Mouse (Mus musculus) adrenal gland, adult 2 months (tissue): Measurements from ENCODE around the gene Ncbp3. TPM values are rescaled to one million over a fixed set of nuclear protein-coding genes. Genes with fewer than 3 reads are reported as not detected.

ENCODE experiments used
- DNase-seq: peaks from one replicate; pipeline ENCODE4 v3.0.0; 2021
- long read RNA-seq: library from polyadenylated mRNA; stranded (forward); transcript quantifications from one replicate; pipeline ENCODE4 v2.0.0, GENCODE M21; 2021
- polyA plus RNA-seq: library from polyadenylated mRNA; depleted of rRNA; stranded (reverse); fragments of >200 nt; gene quantifications from 2 replicates; pipeline ENCODE4 v1.2.3, GENCODE M21; 2012; rRNA removed
- total RNA-seq, 2 experiments: library from RNA; stranded (reverse); gene quantifications; 2 replicates each; pipeline ENCODE4 v1.2.3; 2021

The Ncbp3 gene
- total RNA-seq = 1 to 10 TPM; 9.4 to 9.5 TPM
- 1.6 and 1.7 TPM in 2 replicates for polyA plus RNA-seq
- long read RNA-seq, full-length matches to known transcripts = 15 of 18 reads
- long read RNA-seq, partial matches to known transcripts = 1 of 18 reads
- long read RNA-seq, other reads (novel, unspliced or antisense) = 2 of 18 reads

DNA sequence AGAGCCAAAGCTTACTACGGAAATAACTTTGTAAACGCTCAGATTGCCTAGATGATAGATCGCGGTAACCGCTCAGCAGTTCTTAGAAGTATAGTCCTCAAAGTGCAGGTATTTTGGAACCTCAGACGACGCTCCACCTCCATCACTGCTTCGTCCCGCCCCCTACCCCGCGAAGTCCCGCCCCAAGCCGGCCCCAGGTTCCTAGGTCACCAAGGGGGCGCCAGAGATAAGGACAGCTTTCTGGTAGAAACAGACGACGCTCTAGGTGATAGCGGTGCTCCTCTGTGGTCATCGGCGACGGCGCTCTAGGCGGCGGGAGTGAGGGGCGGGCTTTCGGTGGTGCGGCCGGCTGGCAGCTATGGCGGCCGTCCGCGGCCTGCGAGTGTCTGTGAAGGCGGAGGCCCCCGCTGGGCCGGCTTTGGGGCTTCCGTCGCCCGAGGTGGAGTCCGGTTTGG lies at the start of gene Ncbp3:
TSS of gene Ncbp3 (plus strand) at position 242 of the 455 bp plus-strand sequence.
- peak; percentile 98 for DNase-seq

DNA sequence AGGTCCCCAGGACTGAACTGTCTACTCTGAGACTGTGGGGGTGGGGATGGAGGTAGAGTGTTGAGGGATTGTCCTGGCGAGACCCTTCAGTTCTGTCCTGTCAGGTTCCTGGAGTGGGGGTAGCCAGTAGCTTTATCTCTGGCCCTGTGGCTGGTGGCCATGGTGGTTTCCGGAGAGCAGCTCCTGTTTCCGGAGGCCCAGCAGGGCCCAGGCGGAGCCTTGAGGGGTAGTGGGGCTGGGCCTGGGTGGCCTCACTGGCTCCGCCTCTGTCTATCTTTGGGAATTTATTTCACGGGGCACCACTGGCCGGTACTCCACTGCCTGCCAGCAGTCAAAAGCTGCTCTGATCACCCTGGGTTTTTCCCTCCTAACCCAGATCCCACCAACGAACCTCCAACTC lies 48.8 kb upstream of the Ncbp3 start, which contains the start of gene P2rx1:
TSS of gene P2rx1 (plus strand) at position 333 of the 400 bp plus-strand sequence.
- no peak for DNase-seq

DNA sequence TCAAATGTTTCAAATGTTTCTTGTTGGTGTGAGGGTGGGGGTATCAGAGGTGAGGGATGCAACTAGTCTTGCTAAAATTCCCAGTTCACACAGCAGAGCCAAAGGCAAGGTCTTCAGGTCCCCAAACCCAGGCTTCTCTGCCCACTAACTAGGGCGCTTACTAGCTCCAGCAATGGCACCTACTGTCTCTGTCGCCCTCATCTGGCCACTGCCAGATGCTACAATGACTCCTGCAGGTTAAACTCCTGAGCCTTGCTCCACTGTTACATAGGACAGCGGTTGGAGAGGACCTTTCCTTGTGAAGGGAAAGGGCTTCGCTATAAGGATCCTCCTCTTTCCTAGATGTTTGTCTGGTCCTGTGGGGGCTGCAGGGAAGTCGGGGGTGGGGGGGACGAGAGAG lies 46.6 kb upstream of the Ncbp3 start:
- peak; percentile 71 for DNase-seq

DNA sequence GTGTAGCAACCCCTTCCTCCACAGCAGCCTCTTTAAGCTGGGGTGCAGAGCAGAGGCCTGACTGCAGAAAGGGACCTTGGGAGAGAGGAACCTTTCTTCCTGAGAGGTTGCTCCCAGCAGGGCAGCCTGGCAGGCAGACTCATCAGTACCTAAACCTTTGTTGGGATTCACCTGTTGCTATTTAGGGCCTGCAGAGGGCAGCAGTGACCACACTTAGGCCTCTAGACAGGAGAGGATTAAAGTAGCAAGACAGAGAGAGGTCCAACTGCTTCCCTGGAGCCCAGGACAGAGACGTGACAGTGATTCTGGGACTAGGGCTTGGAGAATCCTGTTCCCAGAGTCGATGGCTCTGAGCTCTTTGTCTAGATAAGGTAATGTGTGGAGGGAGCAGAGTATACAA lies 41.2 kb upstream of the Ncbp3 start:
- peak; percentile 66 for DNase-seq

DNA sequence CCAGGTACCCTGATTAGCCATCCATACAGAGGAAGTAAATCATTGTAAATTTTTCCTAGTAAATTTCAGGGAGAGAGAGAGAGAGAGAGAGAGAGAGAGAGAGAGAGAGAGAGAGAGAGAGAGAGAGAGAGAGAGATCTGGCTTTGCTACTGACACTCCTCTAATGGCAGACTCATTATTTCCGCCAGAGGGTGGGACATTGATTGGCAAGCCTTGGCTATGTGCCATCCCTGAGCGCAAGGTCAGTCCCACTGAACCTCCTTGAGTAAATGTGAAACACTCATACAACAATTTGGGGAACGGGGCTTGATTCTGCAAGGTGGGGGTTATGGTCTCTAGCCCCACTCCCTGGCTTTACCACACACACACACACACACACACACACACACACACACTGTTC lies 40.5 kb upstream of the Ncbp3 start:
- DNase-seq = no peak

DNA sequence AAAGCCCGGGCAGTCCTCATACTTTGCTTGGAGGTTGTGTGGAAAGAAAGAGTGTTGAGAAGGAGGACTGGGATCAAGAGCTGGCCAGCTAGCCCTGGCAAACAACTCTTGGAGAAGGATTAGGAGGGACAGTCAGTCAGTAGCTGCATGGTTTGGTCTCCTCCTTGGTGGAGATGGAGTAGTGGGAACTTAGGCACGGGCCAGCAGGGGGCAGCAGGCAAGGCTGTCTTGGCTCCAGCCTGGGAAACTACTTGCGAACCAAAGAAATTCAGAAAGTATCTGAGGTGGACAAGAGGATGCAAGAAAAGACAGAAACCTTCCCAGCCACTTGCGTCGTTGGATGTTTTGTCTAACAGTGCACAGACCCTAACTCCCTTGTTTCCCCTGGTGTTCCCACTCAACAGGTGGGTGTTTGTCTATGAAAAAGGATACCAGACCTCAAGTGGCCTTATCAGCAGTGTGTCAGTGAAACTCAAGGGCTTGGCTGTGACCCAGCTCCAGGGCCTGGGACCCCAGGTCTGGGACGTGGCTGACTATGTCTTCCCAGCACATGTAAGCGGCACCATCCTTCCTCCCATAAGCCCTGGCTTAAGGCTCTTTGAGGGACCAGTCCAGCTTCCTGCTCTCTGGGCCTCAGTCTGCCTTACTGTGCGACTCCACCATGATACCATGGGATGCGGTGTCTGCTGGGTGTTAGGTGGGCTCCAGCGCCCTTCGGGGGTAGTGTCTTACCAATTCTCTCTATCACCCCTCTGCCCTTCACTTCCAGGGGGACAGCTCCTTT lies 39.7 kb upstream of the Ncbp3 start:
- DNase-seq = peak; percentile 71

DNA sequence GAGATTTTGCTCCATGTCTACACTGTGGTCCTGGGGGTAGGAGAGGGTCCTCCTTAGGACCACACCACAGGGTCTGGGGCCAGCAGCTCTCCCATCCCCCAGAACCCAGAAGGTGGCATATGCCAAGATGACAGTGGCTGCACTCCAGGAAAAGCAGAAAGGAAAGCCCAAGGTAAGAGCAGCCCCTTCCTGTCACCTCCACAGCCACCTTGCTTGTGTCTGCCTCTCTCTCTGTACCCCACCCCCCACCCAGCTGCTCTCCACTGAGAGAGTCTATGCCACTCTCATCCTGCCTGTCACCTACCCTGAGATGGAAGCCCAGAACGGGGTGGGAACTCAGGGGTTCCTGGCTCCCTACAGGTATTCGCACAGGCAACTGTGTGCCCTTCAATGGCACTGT lies 38.8 kb upstream of the Ncbp3 start:
- DNase-seq = no peak

DNA sequence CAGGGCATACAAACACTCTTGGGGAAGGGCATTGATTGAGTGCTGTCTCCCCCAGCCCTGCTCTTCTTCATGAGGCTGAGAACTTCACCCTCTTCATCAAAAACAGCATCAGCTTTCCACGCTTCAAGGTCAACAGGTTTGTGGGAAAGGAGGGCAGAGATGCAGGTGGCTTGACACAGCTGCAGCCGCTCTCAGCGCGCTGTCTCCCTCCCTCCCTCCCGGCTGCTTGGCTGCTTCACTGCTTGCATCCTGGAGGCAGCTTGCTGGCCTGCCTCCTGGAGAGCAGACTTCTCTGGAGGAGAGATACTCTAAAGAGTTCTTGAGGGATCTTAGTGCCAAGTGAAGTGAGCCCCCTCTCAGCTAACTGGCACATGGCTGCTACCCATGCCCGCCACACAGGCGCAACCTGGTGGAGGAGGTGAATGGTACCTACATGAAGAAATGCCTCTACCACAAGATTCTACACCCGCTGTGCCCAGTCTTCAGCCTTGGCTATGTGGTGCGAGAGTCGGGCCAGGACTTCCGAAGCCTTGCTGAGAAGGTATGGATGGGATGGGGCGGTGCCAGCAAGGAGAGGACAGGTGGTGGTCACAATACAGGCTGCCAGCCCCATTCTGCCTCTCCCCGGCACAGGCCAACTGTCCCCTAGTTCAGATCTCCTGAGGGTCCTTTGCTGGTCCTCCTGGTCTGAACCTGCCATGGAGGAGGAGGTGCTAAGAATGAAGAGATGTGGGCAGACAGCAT lies 37.9 kb upstream of the Ncbp3 start:
- no peak for DNase-seq

DNA sequence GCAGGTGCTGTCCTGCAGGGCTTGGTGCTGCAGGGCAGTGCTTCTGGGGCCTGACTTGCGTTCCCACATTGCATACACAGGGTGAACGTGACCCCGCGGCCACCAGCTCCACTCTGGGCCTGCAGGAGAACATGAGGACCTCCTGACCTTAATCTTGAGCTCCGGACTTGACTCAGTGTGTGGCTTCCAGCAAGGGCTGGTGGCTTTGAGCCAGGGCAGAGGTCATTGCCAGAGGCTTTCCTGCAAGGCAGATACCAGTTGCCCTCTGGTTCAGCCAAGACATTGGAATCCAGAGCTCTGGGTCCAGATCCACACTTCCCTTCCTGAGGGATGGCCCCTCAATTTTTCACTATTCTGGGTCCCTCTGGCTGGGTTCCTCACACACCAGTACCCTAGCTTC lies 33.6 kb upstream of the Ncbp3 start:
- peak; percentile 60 for DNase-seq

DNA sequence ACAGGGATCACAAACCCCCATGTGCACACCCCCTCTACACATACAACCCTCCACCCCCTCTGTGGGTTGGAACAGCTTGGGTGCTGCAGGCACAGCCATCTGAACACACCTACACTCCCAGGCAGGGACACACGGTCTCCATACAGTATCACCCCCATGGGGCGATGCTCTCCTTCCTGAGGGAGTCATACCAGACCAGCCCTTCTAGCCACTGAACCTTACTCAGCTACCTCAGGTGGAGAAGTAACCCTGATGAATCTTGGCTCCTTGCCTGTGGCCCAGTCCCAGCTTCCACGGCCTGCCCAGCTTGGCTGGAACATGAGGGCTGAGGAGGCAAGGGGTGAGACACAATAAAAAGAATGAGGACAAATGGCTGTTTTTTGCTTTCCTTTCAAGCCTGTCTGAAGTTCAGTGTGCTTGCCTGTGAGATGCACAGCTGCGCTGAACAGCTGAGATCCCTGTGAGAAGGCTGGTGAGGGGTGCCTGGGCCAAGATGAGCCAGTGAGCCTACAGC lies 32.7 kb upstream of the Ncbp3 start:
- DNase-seq = peak; percentile 34

DNA sequence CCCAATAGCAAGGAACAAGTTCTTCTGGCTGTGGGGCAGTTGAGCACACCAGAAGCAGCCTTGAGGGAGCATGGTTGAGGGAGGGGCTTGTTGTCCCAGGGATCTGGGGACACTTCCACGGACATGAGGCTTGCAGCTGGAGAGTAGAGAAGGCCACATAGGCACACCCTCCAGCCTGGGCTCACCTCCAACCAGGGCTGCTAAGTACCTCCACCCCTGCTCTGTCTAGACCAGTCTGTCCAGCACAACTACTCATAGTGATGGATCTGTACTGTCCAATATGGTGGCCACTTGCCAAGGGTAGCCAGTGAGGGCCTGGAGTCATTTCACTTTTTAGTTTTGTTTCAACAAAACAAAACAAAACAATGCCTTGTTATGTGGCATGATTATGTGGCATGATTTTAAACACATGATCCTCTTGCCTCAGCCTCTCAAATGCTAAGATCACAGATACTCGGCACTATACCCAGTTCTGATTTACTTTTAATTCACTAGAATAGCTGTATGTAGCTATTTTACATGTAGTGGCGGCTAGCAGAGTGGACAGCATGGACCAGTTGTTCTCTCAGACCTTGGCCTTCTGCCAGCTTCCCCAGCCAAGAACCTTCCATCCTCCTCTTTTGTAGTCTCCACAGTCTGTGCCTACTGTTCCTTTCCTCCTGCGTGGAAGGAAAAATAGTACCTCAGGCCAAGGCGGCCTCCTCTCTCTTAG lies 32.0 kb upstream of the Ncbp3 start:
- peak; percentile 46 for DNase-seq

DNA sequence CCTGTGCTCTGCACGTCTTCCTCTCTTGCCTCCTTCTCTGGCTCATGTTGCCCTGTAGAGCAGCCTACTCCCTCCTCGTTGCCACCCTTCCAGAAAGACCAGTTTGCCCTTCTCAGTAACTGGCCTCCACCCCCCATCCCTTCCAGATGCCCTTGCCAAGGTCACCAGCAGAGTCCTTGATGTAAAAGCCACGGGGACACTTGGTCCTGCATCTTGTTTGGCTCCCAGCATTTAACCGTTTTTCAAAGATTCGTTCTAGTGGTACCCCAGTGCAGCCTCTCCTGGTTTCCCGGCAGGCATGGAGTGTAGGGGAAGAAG lies 31.5 kb upstream of the Ncbp3 start:
- no peak for DNase-seq

DNA sequence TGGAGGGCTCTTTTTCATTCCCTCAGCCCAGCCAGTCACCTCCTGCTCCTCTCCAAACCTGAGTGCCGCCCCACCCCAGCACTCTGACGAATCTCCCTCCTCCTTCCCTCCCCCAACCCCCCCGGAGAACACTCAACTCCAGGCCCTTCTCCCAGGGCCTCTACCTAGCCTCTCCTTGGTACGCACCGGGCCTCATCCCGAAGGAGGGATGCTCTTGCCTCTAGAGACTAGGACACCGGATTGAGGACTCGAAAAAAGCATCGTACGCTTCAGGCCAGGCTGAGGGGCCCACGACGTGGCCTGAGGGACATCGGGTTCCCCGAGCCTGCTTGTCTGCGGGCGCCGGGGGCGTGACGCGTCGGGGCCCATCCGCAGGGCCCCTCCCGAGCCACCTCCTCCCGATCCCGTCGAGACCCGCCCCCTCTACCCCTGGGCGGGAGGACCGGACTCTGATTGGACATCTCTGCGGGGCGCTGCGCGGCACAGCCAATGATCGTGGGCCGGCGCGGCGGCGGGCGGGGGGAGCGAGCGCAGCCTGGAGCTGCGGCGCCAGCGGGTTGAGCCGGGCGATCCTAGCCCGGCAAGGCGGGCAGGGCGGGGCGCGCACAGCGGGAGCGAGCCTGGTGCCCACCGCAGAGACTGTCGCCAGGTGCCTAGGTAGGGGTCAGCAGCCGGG lies 29.0 kb upstream of the Ncbp3 start, which contains the start of gene Camkk1:
TSS of gene Camkk1 (plus strand) at position 538 of the 676 bp plus-strand sequence.
- DNase-seq = peak; percentile 97

DNA sequence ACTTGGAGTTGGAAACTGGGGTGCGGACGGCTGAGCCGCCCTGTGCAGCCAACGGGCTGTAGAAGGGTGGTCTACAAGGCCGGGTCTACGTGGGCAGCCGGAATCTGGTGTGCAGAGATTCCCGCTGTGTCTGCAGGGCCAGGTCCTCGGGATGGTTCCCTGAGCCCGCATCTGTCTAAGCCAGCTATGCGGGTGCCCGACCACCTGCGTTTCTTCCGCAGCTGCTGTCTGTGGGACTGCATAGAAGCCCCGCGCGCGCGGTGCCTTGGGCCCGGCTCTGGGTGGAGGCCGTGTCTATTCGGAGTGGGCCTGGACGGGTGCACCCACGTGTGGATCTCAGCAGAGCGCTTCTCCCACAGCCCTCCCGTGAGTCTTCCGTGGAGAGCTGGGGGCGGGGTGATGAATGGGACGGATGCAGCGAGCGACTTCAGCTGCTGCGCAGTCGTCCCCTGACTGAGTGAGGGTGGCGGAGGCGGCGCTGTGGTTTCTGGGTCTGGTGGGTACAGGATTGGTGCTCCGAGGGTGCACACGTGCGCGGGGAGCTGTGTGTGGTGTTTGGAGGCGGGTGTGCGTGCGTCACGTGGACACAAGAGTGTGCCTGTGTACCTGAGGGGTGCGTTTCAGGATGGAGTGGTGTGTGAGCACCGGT lies 28.3 kb upstream of the Ncbp3 start:
- DNase-seq = peak; percentile 37

DNA sequence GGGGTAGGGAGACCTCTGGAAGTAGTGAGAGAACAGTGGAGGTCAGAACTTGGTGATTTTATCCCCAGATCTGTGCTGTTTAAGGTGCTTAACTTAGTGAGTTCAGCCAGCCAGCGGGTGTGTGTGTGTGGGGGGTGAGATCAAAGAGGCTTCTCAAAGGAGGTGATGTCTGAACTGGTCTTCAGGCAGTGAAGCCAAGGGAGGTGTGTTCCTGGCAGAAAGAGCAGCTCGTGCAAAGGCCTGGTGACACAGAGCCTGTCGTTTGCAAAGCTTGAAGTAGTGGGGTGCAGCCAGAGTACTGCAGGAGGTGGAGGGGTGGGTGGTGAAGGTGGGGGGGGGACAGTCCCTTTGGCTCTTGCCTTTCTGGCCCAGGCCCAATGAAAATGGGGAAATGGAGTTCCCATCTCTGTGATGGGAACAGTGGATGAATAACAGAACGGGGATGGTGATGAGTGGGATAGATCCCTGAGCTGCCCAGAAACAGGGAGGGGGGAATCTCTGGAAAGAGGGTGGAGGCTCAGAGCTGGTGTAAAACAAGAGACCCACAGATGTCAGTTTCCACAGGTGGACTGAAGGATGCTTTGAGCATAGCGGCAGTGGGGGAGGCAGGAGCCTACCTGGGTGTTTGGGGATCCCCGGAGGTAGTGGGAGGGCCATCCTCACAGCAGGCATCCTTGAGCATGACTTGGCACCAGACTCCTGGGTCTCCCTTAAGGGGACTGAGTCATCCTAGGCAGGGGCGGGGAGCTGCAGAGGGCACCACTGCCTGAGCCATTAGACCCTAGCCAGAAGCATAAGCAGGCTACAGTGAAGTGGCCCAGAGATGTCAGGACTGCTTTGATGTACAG lies 26.4 kb upstream of the Ncbp3 start:
- DNase-seq = peak; percentile 84

DNA sequence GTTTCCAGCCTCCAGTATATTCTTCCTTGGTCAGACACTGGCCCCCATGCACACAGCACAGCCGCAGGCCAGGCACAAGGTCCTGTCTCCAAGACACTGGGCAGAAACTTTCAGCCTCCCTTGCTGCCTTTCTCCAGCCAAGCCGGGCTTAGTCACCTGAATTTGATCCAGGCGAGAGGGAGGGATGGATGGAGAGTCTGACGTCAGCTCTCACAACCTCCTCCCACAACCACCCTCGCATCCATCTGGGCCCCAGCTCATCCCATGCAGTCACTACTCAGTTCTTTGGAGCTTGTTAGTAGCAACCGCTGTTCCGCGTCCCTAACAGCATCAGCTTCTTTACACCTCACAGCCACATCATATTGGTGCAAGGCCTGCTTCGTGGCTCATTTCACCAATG lies 24.5 kb upstream of the Ncbp3 start:
- DNase-seq = peak; percentile 80

DNA sequence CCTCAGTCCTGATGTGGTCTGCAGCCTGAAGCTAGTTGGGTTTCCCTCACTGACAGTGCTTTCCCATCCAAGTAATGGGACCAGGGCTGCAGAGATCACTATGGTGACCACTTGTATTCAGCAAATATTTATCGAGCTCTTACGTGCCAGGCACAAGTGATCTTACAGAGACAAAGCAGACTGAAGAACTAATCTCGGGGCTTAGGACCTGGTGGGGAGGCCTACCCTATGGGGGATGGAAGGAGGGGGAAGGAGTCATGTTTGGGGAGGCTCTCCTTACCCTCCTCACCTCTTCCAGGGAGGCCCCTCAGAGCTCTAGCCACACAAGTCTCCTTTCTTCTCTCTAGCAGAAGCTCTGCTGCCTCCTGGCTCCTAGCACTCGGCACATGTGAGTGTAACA lies 23.8 kb upstream of the Ncbp3 start:
- no peak for DNase-seq

DNA sequence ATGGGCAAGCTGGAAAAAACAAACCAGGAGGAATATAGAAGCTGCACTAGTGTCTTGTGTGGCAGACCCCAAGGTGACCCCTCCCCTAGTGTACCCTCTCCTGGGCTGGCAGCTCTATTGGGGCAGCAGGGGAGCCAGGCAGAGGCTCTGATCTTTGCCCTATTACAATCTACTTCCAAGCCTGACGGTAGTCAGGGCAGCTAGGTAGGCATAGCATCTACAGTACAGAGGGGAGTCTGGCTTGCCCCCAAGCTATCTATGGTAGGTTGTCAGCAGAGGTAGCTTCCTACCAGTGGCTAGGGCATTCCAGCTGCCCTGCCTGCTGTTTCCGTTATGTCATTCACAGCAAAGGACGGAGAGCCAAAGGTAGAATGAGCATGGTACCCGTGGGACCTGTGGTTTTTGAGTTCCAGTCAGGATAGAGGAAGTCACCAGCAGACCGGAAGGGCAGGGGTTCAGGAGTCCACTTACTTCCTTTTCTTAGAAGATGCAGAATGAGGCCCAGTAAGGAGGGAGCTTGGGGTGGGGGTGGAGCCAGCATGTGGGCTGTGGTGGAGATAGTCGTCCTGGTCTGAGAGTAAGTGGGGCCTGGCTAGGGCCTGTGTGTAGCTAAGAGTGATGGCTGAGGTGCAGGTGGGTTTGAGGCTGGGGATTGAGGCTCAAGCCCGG lies 23.2 kb upstream of the Ncbp3 start:
- no peak for DNase-seq

DNA sequence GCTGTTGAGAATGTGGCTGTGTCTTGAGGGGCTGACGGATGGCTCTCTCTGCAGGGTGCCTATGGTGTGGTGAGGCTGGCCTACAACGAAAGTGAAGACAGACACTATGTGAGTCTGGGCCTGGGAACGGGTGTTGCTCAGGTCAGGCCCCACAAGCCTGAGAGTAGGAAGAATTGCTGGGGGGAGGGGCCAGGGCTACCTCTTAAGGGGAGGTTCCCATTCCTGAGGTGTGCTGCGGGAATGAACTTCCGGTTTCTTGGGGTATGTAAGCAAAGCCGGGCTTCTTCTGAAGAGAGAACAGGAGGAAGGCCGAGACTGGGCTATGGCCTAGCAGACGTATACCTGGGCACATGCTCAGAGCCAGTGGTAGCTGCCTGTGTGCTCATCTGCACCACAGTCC lies 20.6 kb upstream of the Ncbp3 start:
- DNase-seq = no peak
